Mouse (Mus musculus) heart, postnatal 4 days (tissue): ENCODE results near the gene Mlst8. TPM values are rescaled to one million over a fixed set of nuclear protein-coding genes. Genes with fewer than 3 reads are reported as not detected.
A peak's percentile ranks its signal among the peaks of the same experiment; 100 is the strongest.

Experiments used
- DNase-seq: peaks from one replicate; pipeline ENCODE4 v3.0.0; 2021
- total RNA-seq, 2 experiments: library from RNA; stranded (reverse); gene quantifications; 2 replicates each; pipeline ENCODE4 v1.2.3; 2021

Mlst8 gene
- total RNA-seq, 2 experiments from 2014 or later = 14.9 to 16.3 TPM

- peak; percentile 38 for DNase-seq
Observed at GRCm38 (mm10) chr17:24488662-24489264, 9.9 kb upstream of the Mlst8 start.

- peak; percentile 20 for DNase-seq
Observed at GRCm38 (mm10) chr17:24488186-24488661, 9.3 kb upstream of the Mlst8 start, which contains the start of gene Caskin1. TSS of gene Caskin1 (plus strand) at chr17:24488601.

DNA sequence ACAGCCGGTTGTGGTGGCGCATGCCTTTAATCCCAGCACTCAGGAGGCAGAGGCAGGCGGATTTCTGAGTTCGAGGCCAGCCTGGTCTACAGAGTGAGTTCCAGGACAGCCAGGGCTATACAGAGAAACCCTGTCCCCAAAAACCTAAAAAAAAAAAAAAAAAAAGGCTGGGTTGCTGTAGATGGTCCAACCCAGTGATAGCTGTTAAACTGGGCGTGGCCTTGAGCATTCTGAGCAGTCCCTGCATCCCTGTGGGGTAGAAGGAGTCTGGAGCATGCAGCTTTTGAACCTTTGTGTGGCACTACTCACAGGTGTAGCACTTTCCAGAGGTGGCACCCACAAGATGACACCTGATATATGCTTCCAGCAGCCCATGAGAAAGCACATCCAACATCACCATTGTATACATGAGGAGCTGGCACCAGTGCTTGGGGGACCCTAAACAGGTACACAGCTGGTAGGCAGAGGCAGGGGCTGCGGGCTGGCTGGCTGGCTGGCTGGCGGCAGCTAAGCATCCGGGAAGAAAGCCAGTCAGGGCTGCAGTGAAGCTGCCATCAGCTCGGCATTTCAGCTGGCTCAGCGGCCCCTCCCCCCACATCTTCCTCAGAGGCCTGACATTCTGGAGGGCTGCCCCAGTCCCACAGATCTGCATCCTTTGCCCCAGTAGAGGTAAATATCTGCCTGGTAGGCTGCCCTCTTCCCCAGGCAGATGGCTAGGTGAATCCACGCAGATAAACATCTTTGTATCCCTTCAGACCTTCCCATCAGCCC lies 6.4 kb upstream of the Mlst8 start:
- peak; percentile 49 for DNase-seq

- DNase-seq = no peak
Observed at GRCm38 (mm10) chr17:24483495-24483894, 4.6 kb upstream of the Mlst8 start.

GRCm38 (mm10) chr17:24481027-24481815 lies 2.3 kb upstream of the Mlst8 start:
- DNase-seq = no peak

DNA sequence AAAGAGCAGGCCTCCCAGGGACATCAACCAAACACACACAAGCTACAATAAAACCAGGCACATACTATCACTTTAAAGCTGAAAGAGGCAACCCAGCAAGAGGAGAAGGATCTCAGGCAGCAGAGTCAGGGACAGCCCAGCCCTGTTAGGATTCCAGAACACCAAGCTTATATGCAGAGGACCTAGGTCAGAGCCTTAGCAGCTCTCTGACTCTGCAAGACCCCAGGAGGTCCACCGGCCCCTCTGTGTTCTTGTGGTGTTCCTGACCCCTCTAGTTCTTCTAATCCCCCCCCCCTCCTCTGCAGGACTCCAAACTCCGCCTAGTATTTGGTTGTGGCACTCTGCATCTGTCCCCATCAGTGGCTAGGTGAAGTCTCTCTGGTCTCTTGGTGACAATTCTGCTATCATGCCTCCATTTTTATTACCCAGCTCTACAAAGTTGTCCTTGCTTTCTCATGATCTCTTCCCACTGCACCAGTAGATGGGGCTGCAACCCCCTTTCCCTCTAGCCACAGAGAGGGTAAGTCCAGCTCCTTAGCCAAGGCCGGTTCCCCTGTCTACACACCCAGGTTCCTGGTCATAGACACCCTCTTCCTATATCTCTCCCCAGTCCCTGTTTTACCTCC lies 1.4 kb upstream of the Mlst8 start:
- no peak for DNase-seq

DNA sequence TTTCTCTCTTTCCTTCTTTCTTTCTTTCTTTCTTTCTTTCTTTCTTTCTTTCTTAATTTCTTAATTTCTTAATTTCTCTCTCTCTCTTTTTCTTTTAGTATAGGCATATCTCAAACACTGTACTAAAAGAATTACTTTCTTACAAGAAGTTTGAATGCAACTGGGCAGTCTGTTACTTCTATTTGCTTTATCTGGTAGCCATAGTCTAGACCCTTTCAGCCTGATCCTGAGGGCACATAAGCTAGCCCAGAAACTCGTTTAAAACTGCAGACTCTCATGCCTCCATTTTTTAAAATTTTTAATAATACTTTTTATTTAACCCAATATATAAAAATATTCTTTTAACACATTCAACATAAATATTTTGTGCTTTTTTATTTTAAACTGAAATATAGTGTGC lies 553 bp upstream of the Mlst8 start:
- DNase-seq = no peak

- no peak for DNase-seq
Observed at GRCm38 (mm10) chr17:24477985-24478600, 785 bp downstream of the Mlst8 start.

DNA sequence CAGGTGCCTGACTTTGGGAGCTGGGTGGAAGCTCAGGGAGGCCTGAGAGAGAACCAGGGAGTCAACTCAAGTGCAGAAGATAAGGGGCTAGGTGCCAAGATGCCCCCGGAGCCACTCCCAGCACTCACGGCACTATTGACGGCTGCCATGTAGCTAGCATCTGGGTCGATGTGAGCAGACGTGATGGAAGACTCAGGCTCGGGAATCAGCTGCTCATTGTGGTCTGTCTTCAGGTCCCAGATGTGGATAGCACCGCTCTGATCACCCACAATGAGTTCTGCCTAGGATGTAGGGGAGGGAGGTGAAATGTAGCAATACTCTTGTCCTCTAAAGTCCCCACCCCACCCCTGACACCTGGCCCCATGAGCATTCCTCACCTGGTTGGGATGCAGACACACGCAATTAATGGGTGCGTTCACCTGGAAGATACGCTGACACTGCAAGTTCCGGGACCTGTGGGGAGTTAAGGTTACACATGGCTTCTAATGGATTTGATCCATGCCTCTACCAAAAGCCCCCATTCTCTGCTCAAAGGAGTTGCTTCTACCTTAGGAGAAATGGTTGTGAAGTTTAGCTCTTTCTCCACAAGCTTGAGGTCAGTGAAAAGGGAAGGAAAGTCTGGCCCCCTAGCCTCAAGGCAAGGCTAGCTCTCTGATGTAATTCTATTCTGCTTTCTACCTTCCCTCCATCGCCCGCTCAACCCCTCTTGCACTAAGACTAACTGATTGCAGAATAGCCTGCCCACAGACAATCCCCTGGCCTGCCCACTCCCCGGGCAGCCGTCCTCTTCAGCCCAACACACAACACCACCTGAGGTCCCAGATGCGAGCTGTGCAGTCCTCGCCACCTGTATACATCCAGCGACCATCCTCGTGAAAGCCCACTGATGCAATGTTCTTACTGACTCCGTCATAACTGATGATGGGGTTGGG lies 1.6 kb downstream of the Mlst8 start:
- DNase-seq = no peak

DNA sequence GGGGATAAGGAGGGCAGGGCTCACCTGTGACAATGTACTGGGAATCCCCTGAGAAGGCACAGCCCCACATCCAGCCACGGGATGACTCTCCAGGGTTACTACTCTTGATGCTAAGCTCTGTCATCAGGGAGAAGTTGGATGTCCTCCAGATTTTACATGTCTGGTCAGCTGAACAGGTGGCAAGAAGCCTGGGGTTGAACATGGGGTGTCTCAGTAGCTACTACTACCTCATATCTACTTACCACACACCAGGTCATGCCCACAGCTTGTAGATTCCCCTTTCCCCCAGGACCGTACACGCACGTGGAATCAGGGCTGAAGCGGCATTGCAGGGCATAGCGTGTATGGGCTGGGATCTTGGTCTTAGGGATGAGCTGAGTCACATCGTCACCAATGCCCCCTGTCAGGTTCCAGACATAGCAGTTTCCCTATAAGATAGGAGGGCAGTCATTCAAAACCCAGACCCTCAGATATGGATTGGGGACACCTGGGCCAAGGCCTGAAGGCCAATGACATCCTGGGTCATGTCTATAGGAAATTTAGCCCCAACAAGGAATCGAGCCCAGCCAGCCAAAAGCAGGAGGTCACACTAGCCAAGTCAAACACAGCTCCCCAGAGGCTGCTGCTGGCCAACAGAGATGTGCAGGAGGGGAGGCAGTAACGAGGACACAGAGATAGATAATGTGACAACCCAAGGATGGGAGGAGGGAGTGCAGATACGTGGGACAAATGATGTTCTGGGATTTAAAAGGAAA lies 2.7 kb downstream of the Mlst8 start:
- no peak for DNase-seq

GRCm38 (mm10) chr17:24475586-24475985 lies 3.3 kb downstream of the Mlst8 start:
- DNase-seq = no peak

DNA sequence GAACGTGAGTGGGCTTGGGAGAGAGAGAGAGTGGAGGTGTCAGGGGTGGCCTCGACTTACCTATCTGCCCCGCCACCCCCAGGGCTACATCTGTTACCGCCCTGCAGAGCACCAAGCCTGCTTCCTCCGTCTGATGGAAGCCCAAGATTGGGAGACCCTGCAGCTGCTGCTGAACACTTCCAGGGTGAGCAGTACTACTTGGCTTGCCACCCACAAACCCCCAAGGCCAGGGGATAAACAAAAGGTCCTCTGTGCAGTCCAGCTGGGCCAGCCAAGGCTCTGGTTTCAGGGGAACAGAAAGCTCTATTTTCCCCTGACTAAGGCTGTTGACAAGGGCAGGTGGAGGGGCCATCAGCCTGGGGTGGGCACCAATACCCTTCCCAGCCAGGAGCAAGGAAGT lies 4.3 kb downstream of the Mlst8 start:
- no peak for DNase-seq

GRCm38 (mm10) chr17:24473612-24474275 lies 5.1 kb downstream of the Mlst8 start, which contains the start of gene Bricd5:
TSS of gene Bricd5 (plus strand) at chr17:24473884.
- no peak for DNase-seq

GRCm38 (mm10) chr17:24472512-24472911 lies 6.4 kb downstream of the Mlst8 start:
- DNase-seq = peak; percentile 63

DNA sequence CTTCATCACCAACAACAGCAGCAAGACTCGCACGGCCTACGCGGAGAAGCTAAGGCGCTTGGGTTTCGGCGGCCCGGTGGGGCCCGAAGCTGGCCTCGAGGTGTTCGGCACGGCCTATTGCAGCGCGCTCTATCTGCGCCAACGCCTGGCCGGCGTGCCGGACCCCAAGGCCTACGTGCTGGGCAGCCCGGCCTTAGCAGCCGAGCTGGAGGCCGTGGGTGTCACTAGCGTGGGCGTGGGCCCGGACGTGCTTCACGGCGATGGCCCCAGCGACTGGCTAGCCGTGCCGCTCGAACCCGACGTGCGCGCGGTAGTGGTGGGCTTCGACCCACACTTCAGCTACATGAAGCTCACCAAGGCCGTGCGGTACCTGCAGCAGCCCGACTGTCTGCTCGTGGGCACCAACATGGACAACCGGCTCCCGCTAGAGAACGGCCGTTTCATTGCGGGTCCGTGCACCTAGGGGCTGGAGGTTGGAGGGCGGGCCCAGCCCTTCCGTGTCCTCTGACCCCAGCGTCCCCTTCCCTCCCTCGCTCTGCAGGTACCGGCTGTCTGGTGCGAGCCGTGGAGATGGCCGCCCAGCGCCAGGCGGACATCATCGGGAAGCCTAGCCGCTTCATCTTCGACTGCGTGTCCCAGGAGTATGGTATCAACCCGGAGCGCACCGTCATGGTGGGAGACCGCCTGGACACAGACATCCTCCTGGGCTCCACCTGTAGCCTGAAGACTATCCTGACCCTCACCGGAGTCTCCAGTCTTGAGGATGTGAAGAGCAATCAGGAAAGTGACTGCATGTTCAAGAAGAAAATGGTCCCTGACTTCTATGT lies 8.0 kb downstream of the Mlst8 start:
- DNase-seq = peak; percentile 50

GRCm38 (mm10) chr17:24469910-24470602 lies 8.8 kb downstream of the Mlst8 start, which contains the start of the genes E4f1 and Pgp:
TSS of gene E4f1 (minus strand) at chr17:24470313.
TSS of gene Pgp (plus strand) at chr17:24470392.
- peak; percentile 98 for DNase-seq

DNA sequence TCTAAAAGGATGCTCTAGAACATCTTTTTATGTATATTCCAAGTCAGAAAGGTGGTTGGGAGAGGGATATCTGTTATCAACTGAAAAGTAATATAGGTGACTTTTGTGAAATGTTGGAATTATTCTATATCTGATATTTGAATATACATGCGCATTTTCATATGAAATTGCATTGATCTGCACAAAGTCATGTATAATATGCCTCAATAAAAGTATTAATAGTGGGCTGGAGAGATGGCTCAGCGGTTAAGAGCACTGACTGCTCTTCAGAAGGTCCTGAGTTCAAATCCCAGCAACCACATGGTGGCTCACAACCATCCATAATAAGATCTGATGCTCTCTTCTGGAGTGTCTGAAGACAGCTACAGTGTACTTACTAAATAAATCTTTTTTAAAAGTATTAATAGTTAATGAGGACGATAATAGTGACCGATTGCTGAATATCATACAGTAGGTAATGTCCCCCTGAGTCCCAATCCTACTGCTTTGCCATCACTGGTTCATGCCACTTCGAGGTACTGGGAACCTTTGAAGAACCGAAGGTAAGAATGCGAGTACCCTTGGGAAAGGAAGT lies 9.5 kb downstream of the Mlst8 start:
- DNase-seq = no peak
